Mouse (Mus musculus) naive thymus-derived CD4-positive, alpha-beta T cell, adult 2 months (primary cell): Measurements from ENCODE around the gene Arhgap21.

Experiments
- DNase-seq: peaks from one replicate; pipeline ENCODE4 v3.0.0-alpha.2; 2011; ENCODE audit warnings: low read depth

Arhgap21 gene

GRCm38 (mm10) chr2:20968441-20969200 is at the start of gene Arhgap21:
Arhgap21 (minus strand) TSS chr2:20968881.
- DNase-seq, result peak; percentile 47

GRCm38 (mm10) chr2:21016589-21016988 is 47.9 kb upstream of the Arhgap21 start:
- no peak for DNase-seq

DNA sequence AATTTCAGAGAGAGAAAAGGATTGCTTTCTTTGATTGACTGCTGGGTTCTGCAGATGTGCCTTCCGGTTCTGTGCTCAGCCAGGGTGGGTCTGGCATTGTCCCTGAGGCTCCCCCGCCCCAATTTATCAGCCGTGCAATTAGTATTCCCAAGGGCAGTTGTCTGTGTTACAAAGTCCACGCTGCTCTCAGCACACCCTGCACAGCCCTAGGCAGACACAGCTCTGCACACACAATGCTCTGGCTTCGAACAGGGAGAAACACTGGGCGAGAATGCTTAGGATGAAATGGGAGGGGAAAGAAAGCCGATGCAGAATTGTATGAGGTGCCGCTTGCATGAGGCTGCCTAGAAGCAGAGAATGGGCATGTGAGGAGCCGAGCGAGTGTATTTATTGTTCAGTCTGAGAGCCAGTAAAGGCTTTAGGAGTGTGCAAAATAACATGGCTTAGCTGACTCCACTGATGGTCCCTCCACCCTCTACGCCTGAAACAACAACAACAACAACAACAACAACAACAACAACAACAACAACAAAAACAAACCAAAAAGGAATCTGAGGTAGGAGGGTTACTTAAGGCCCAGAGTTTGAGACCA is 42.2 kb upstream of the Arhgap21 start:
- no peak for DNase-seq

DNA sequence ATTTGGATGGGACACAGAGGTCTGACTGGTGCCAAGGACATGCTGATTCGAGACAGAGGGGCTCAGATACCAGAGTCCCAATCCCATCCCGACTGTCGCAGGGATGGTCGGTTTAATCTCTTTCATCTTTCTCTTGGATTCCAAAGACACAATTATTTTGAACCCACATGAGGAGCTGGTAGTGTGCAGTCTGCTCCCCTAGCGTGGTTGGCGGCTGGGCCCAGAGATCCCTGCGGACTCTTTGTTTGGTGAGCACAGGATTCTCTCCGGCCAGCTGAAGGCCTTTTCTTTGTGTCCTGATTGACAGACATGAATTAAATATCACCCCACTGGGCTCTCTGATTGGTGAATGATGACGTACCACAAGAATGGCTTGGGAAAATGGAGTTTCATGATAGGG is 41.5 kb upstream of the Arhgap21 start:
- DNase-seq, result no peak

DNA sequence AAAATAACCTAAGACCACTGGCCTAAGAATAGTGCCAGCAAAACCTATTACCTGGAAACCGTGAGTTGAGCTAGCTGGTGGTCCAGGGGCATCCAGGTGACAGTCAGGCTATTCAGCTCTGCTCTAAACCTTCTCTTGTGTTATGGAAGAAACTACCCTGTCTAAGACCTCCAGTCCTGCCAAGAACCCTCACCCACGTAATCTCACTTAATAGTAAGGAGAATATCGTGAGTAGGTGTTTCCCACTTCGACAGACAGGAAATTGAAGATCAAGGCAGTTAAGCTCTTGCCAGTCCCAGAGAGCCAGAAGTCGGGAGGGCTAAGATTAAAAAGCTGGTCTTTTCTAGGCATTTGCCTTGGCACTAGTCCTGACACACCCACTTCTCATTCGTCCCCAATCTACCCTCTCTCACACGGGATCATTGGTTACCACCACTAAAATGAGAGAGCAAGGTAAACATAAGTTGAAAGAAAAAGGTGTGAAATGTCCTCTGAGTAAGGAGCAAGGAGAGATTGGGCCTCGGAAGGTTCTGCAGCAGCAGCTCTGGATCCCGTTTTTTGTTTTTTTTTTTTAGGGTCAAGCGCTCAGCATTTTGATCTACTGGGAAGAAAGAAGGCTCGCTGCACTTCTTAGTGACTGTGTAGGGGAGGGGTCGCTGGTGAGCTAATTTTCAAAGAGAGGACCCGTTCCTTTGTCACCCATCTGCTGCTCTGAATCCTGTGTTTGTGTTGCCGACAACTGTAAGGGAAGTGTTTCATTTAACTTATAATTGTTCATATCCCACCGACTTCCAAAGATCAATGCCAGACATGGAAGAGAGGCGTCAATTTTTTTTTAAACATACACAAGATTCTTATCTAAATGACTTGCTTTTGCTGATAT is 40.8 kb upstream of the Arhgap21 start:
- no peak for DNase-seq

- no peak for DNase-seq
These were observed 33.9 kb upstream of the Arhgap21 start for GRCm38 (mm10) chr2:21002538-21002937.

GRCm38 (mm10) chr2:21001156-21001555 is 32.5 kb upstream of the Arhgap21 start:
- DNase-seq, result no peak

DNA sequence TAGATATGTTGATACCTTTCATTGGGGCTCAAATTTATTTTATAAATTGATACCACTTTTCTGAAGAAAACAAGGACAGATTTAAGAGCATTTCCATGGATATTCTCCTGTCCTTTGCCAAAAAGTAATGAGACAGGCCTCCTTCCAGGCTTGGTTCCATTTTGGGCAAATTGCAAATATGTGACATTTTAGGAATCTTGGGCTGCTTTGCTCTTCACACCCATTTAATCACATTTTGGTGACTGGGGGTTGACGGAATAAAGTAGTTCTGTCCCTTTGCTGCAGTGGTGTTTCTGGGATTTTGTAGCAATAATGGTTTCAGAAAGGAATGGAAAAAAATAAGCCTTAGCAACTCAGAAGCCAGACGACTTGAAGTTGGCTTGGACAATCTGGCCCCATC is 26.9 kb upstream of the Arhgap21 start:
- DNase-seq, result no peak

DNA sequence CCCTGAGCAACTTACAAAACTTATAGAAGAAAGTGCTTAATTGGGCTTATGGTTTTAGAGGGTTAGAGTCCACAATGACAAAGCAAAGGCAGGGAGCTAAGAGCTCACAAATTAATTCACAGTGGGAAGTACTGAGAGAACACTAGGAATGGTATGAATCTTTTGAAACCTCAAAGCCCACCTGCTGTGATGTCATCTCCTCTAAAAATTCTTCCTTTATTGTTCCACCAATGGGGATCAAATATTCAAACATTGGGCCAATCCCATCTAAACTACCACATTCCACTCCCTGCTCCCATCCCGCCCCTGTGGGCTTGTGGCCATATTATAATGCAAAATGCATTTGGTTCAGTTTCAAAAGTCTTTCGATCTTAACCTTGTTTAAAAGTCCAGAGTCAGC is 22.8 kb upstream of the Arhgap21 start:
- no peak for DNase-seq

DNA sequence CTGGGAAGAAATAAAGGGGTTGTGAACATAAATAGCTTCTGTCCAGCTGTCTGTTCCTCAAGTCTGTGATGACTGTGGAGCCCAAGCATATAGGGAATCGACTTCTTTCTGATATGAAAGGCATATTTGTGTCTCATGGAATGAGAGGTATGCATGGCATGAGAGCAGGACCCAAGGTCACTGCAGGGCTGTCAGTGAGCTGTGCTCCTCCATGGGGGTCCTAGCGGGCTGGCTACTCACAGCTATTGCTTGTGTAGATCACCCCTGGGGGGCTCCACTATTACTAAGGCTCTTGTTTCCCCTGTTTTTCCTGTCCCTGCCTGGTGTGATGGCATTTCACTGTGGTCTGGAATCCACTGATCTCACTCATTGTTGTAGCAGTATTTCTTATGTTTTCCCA is 22.2 kb upstream of the Arhgap21 start:
- DNase-seq, result no peak

DNA sequence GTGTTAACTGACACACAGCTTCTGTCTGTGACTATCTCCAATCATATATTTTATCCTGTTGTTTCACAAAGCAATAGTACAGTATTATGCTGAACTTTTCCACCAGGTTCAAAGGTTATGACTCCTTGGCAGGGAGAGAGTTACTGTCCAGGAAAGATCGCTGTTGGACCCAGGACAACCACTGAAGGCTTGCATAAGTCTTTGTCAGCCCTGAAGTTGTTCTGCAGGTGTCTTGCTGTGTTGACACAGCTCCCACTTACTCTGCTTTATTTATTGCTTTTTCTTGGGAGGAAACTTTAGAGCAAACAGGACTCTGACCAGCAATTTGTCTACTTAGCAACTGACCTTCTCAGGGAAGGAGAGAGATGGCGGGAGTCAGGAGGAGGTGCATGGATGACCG is 21.4 kb upstream of the Arhgap21 start:
- no peak for DNase-seq

GRCm38 (mm10) chr2:20987822-20988221 is 19.1 kb upstream of the Arhgap21 start:
- no peak for DNase-seq

GRCm38 (mm10) chr2:20978726-20979125 is 10.0 kb upstream of the Arhgap21 start:
- DNase-seq, result no peak

GRCm38 (mm10) chr2:20977051-20977450 is 8.4 kb upstream of the Arhgap21 start:
- no peak for DNase-seq

- no peak for DNase-seq
These were observed 4.8 kb upstream of the Arhgap21 start for GRCm38 (mm10) chr2:20973513-20973912.

- no peak for DNase-seq
These were observed 3.5 kb upstream of the Arhgap21 start for GRCm38 (mm10) chr2:20972180-20972579.

- DNase-seq, result no peak
These were observed 2.9 kb upstream of the Arhgap21 start for GRCm38 (mm10) chr2:20971628-20972027.

DNA sequence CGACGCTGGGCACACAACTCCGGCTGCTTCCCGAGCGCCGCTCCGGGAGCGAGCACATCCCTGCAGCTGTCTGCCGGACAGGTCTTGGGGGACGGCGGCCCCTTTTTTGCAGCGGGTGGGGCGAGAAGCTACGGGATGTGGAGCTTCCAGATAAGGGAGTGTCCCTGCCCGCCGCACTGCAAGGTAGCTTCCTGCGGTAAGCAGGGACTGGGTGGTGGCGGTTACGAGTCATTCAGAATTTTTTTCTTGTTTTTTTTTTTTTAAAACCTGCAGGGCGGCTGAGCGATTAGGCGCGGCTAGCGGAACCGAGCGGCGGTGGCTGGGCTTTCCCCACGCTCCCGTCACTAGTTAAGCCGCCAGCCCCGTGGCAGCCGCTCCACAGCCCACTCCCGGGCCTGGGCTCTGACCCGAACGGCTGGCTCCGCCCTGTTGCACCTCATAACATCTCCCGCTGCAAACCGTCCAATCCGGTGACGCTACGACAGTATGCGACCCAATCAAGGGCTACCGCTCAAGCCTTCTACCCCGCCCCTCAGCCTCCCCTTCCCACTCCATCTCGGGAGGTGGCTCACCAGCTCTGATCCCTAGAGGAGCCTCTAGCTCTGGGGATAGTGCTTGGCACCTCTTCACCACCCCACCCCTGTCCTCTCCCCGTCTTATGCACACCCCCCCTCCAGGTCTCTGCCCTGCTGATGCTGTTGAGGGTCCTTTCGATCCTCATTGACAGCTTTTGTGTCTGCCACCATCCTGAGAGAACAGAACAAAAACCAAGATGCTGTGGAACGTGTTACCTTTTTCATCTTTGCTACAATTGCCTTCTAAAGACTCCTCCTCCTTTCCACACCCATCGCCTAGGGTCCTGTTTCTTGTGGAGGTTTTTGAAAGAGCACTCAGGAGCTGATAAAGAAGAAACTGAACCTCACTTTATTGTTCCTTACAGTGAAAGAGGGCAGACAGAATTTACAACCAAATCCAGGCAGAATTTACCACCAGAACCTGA is 820 bp upstream of the Arhgap21 start:
- peak; percentile 88 for DNase-seq

DNA sequence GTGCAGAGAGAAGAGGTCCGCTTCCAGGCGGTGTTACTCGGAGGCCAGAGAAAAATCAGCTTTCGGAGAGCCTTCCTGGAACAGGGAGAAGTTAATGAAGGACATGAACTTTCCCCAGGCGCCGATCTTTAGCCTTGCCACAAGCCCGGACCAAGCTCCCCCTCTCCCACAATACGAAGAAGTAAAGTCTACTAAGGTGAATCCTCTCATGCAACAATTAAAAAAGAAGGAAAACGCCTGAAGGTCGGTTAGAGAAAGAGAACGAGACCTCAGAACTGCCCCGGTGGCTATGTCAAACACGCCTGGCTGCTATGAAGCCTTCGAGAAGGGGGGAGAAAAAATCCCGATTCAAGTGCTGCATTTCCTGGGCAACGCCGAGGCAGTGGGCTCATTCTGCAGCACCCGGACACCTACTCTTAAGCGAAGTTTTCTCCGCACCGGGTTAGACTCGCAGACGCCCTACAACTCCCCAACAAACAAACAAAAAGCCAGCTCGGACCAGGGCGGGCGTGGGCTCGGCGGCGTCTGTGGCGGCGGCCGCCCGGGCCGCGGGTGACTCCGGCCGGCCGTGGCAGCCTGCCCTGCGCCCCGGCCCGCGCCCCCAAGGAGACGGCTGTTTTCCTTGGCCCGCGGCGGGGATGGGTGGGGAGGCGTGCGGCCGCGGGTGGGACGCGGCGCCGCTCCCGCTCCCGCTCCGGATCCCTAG is 882 bp downstream of the Arhgap21 start:
- DNase-seq, result peak; percentile 53

- DNase-seq, result peak; percentile 25
These were observed 1.5 kb downstream of the Arhgap21 start for GRCm38 (mm10) chr2:20967101-20967645.
